Mouse (Mus musculus) frontal cortex, postnatal 36 days (tissue): ENCODE measurements around the gene Toe1.
A peak's percentile ranks its signal among the peaks of the same experiment; 100 is the strongest.
"Not testable (repeated sequence)": the region's sequence is repeated elsewhere in the genome, so short reads cannot be mapped to it uniquely, and the experiment has no call there.

Experiments used
- DNase-seq, 2 experiments: peaks; one replicate each; pipeline ENCODE4 v3.0.0; 2022; ENCODE audit warnings: low spot score in 2 of 2

The Toe1 gene

GRCm38 (mm10) chr4:116807197-116808129 lies at the start of gene Toe1, which contains the start of gene Mutyh:
Gene Toe1 (minus strand): TSS chr4:116807640.
Gene Mutyh (plus strand): TSS chr4:116807723.
- DNase-seq = peak; percentile 89 to 93

- DNase-seq = no peak
Measured at GRCm38 (mm10) chr4:116857203-116857602, 49.8 kb upstream of the Toe1 start.

GRCm38 (mm10) chr4:116854286-116854685 lies 46.8 kb upstream of the Toe1 start:
- DNase-seq = no peak

GRCm38 (mm10) chr4:116849901-116850300 lies 42.5 kb upstream of the Toe1 start:
- DNase-seq = no peak

GRCm38 (mm10) chr4:116844324-116844723 lies 36.9 kb upstream of the Toe1 start:
- DNase-seq = no peak

GRCm38 (mm10) chr4:116840841-116841240 lies 33.4 kb upstream of the Toe1 start:
- no peak for DNase-seq

- DNase-seq = not testable (repeated sequence)
Measured at GRCm38 (mm10) chr4:116840096-116840495, 32.7 kb upstream of the Toe1 start.

- DNase-seq = no peak
Measured at GRCm38 (mm10) chr4:116838999-116839398, 31.6 kb upstream of the Toe1 start.

- DNase-seq = no peak
Measured at GRCm38 (mm10) chr4:116830070-116830368, 22.6 kb upstream of the Toe1 start.

GRCm38 (mm10) chr4:116829364-116830069 lies 22.1 kb upstream of the Toe1 start:
- DNase-seq = no peak

GRCm38 (mm10) chr4:116827819-116828218 lies 20.4 kb upstream of the Toe1 start:
- DNase-seq = peak in 1 of 2 experiments; percentile 56

GRCm38 (mm10) chr4:116824541-116825004 lies 17.1 kb upstream of the Toe1 start:
- peak; percentile 74 to 81 for DNase-seq

GRCm38 (mm10) chr4:116821694-116822016 lies 14.2 kb upstream of the Toe1 start, which contains the start of gene Hpdl:
Gene Hpdl (minus strand): TSS chr4:116821707.
- DNase-seq = no peak

GRCm38 (mm10) chr4:116820902-116821693 lies 13.7 kb upstream of the Toe1 start:
- peak; percentile 37 to 53 for DNase-seq

GRCm38 (mm10) chr4:116819968-116820901 lies 12.8 kb upstream of the Toe1 start:
- no peak for DNase-seq

GRCm38 (mm10) chr4:116817486-116817885 lies 10.0 kb upstream of the Toe1 start:
- peak in 1 of 2 experiments; percentile 33 for DNase-seq

GRCm38 (mm10) chr4:116815276-116815675 lies 7.8 kb upstream of the Toe1 start:
- DNase-seq = no peak

GRCm38 (mm10) chr4:116811012-116811411 lies 3.6 kb upstream of the Toe1 start:
- DNase-seq = no peak

- DNase-seq = no peak
Measured at GRCm38 (mm10) chr4:116799901-116800300, 7.5 kb downstream of the Toe1 start.

- DNase-seq = no peak
Measured at GRCm38 (mm10) chr4:116796442-116797110, 10.9 kb downstream of the Toe1 start.
